Mouse (Mus musculus): ENCODE data around the gene Adam10. TPM values are rescaled to one million over a fixed set of nuclear protein-coding genes. Genes with fewer than 3 reads are reported as not detected.

Gene Adam10
- polyA plus RNA-seq, 1 experiment from 2014 or later: 59.1 TPM

GRCm38 (mm10) chr9:70682202-70682601, 3.4 kb downstream of the Adam10 start:
- H3K4me3 ChIP-seq (replicated peaks; ENCODE audit: low read depth, low read length): no peak overlapping the region
- H3K27me3 ChIP-seq (ENCODE audit: control insufficient read depth, insufficient read depth, low read length): no peaks in the 10 kb centered on the region
- no peaks in the 10 kb centered on the region for H3K36me3 ChIP-seq (ENCODE audit: control insufficient read depth, insufficient read depth, low read length)
- no peak for ATAC-seq (ENCODE audit: low FRiP score, low TSS enrichment)
- DNase-seq: no peak
- no peaks in the 10 kb centered on the region for H3K9me3 ChIP-seq (ENCODE audit: control insufficient read depth, low read length)
- no peak overlapping the region for H3K4me2 ChIP-seq (ENCODE audit: low read length)
- H3K27ac ChIP-seq (replicated peaks; ENCODE audit: low read depth, low read length): no peak overlapping the region
- peaks cover 14% of the 10 kb centered on the region for H3K4me1 ChIP-seq (ENCODE audit: control insufficient read depth, insufficient read depth, low read length)
- H3K9ac ChIP-seq (replicated peaks; ENCODE audit: low read length): no peak overlapping the region
- 83% methylated on average over 1 of the region's 1 CpGs for WGBS

DNA sequence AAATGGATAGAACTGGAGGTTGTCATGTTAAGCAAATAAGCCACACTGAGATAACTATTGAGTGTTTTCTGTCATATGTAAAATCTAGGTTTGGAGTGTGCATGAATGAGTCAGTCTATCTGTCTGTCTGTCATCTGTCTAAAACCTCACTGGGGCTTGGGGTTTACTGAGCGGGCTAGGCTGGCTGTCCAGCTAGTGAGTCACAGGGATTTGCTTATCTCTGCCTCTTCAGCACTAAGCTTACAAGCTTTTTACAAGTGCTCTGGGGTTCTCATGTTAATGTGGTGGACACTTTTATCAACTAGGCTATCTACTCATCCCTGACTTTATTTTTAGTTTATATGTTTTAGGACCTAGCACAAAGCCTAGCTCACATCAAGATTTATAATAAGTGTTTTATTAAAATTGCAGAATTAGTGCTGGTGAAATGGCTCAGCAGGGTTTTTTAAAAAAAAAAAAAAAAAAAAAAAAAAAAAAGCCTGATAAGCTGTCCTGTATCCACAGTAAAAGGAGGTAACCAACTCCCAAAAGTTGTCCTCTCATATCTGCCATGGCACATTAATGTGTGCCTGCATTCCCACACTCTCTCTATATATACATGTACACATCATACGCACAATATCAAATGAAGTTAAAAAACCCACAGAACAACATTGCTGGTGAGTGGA, 9.6 kb downstream of the Adam10 start:
- Histone ChIP-seq H3K27me3 (ENCODE audit: control insufficient read depth, insufficient read depth, low read length) (no peaks in the 10 kb centered on the region), H3K4me3 (replicated peaks; ENCODE audit: low read depth, low read length) (no peak overlapping the region), H3K9me3 (ENCODE audit: control insufficient read depth, low read length) (no peaks in the 10 kb centered on the region), H3K27ac (replicated peaks; ENCODE audit: low read depth, low read length) (no peak overlapping the region), H3K36me3 (ENCODE audit: control insufficient read depth, insufficient read depth, low read length) (no peaks in the 10 kb centered on the region), H3K9ac (replicated peaks; ENCODE audit: low read length) (no peak overlapping the region), H3K4me1 (ENCODE audit: control insufficient read depth, insufficient read depth, low read length) (no peaks in the 10 kb centered on the region), H3K4me2 (ENCODE audit: low read length) (no peak overlapping the region)
- DNase-seq (no peak), ATAC-seq (ENCODE audit: low FRiP score, low TSS enrichment) (no peak)
- 77% methylated on average over 2 of the region's 2 CpGs for WGBS

GRCm38 (mm10) chr9:70689926-70690325, 11.1 kb downstream of the Adam10 start:
- H3K36me3 ChIP-seq (ENCODE audit: control insufficient read depth, insufficient read depth, low read length): no peaks in the 10 kb centered on the region
- no peak overlapping the region for H3K27ac ChIP-seq (replicated peaks; ENCODE audit: low read depth, low read length)
- no peaks in the 10 kb centered on the region for H3K9me3 ChIP-seq (ENCODE audit: control insufficient read depth, low read length)
- no peak overlapping the region for H3K4me2 ChIP-seq (ENCODE audit: low read length)
- no peak for DNase-seq
- no peak overlapping the region for H3K4me3 ChIP-seq (replicated peaks; ENCODE audit: low read depth, low read length)
- H3K27me3 ChIP-seq (ENCODE audit: control insufficient read depth, insufficient read depth, low read length): no peaks in the 10 kb centered on the region
- no peaks in the 10 kb centered on the region for H3K4me1 ChIP-seq (ENCODE audit: control insufficient read depth, insufficient read depth, low read length)
- no peak overlapping the region for H3K9ac ChIP-seq (replicated peaks; ENCODE audit: low read length)
- no peak for ATAC-seq (ENCODE audit: low FRiP score, low TSS enrichment)
- 72% methylated on average over 3 of the region's 3 CpGs for WGBS

- DNase-seq (no peak), ATAC-seq (ENCODE audit: low FRiP score, low TSS enrichment) (no peak)
- Histone ChIP-seq H3K9me3 (ENCODE audit: control insufficient read depth, low read length) (no peaks in the 10 kb centered on the region), H3K4me2 (ENCODE audit: low read length) (no peak overlapping the region), H3K9ac (replicated peaks; ENCODE audit: low read length) (no peak overlapping the region), H3K36me3 (ENCODE audit: control insufficient read depth, insufficient read depth, low read length) (no peaks in the 10 kb centered on the region), H3K27me3 (ENCODE audit: control insufficient read depth, insufficient read depth, low read length) (no peaks in the 10 kb centered on the region), H3K27ac (replicated peaks; ENCODE audit: low read depth, low read length) (no peak overlapping the region), H3K4me1 (ENCODE audit: control insufficient read depth, insufficient read depth, low read length) (no peaks in the 10 kb centered on the region), H3K4me3 (replicated peaks; ENCODE audit: low read depth, low read length) (no peak overlapping the region)
Observed at GRCm38 (mm10) chr9:70690579-70690978, 11.8 kb downstream of the Adam10 start.

DNA sequence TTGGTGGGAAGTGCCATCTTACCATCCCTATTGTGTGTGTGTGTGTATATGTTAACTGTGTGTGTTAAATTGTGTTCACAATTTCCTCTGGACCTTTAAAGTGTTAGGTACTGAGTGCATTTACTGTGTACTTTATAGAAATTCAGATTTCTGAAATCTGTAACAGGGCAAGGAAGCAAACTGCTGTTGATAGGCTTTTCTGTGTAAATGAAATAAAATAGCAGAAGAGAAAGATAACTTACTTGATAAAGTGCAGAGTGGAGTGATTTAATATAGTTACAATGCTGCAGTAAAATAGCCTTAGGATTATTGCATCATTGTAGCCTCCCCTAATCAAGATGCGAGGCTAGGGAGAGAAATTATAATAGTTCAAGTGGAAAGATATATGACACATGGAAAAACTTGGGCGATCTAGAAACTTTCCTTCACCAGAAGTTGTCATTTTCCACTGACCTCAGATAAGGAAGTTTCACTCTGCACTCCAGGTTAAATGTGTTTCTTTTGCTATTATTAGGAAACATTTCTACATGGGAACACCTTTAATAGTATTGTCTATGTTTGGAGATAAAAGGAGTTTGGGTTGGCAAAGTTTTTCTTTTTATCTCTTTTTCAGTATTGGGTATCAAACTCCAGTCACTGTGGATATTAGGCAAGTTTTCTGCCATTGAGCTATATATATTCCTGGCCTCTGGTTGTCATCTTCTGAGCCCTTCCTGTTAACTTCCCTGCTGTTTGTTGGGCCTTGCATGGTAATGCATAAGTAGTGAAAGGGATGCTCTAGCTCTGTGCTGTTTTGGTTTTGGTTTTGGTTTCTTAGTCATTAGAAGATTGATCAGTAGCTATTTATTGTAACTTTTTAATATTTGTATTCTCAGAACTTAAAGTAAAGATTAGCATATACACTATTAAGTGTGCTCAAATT, 13.2 kb downstream of the Adam10 start:
- H3K4me2 ChIP-seq (ENCODE audit: low read length): no peak overlapping the region
- no peaks in the 10 kb centered on the region for H3K27me3 ChIP-seq (ENCODE audit: control insufficient read depth, insufficient read depth, low read length)
- H3K9ac ChIP-seq (replicated peaks; ENCODE audit: low read length): no peak overlapping the region
- no peak overlapping the region for H3K27ac ChIP-seq (replicated peaks; ENCODE audit: low read depth, low read length)
- DNase-seq (no peak), ATAC-seq (ENCODE audit: low FRiP score, low TSS enrichment) (no peak)
- H3K36me3 ChIP-seq (ENCODE audit: control insufficient read depth, insufficient read depth, low read length): no peaks in the 10 kb centered on the region
- no peaks in the 10 kb centered on the region for H3K4me1 ChIP-seq (ENCODE audit: control insufficient read depth, insufficient read depth, low read length)
- no peaks in the 10 kb centered on the region for H3K9me3 ChIP-seq (ENCODE audit: control insufficient read depth, low read length)
- no peak overlapping the region for H3K4me3 ChIP-seq (replicated peaks; ENCODE audit: low read depth, low read length)
- WGBS: 88% methylated on average over 2 of the region's 2 CpGs

GRCm38 (mm10) chr9:70695723-70696122, 16.9 kb downstream of the Adam10 start:
- Histone ChIP-seq H3K4me1 (ENCODE audit: control insufficient read depth, insufficient read depth, low read length) (no peaks in the 10 kb centered on the region), H3K4me3 (replicated peaks; ENCODE audit: low read depth, low read length) (no peak overlapping the region), H3K9ac (replicated peaks; ENCODE audit: low read length) (no peak overlapping the region), H3K27ac (replicated peaks; ENCODE audit: low read depth, low read length) (no peak overlapping the region), H3K9me3 (ENCODE audit: control insufficient read depth, low read length) (no peaks in the 10 kb centered on the region), H3K36me3 (ENCODE audit: control insufficient read depth, insufficient read depth, low read length) (no peaks in the 10 kb centered on the region), H3K27me3 (ENCODE audit: control insufficient read depth, insufficient read depth, low read length) (no peaks in the 10 kb centered on the region), H3K4me2 (ENCODE audit: low read length) (no peak overlapping the region)
- no peak for DNase-seq
- WGBS: 96% methylated on average over 2 of the region's 2 CpGs
- no peak for ATAC-seq (ENCODE audit: low FRiP score, low TSS enrichment)

- H3K9me3 ChIP-seq (ENCODE audit: control insufficient read depth, low read length): no peaks in the 10 kb centered on the region
- H3K27me3 ChIP-seq (ENCODE audit: control insufficient read depth, insufficient read depth, low read length): no peaks in the 10 kb centered on the region
- no peaks in the 10 kb centered on the region for H3K4me1 ChIP-seq (ENCODE audit: control insufficient read depth, insufficient read depth, low read length)
- no peaks in the 10 kb centered on the region for H3K36me3 ChIP-seq (ENCODE audit: control insufficient read depth, insufficient read depth, low read length)
- 82% methylated on average over 1 of the region's 1 CpGs for WGBS
- H3K4me2 ChIP-seq (ENCODE audit: low read length): no peak overlapping the region
- H3K27ac ChIP-seq (replicated peaks; ENCODE audit: low read depth, low read length): no peak overlapping the region
- DNase-seq (no peak), ATAC-seq (ENCODE audit: low FRiP score, low TSS enrichment) (no peak)
- H3K4me3 ChIP-seq (replicated peaks; ENCODE audit: low read depth, low read length): no peak overlapping the region
- no peak overlapping the region for H3K9ac ChIP-seq (replicated peaks; ENCODE audit: low read length)
Observed at GRCm38 (mm10) chr9:70698090-70698489, 19.3 kb downstream of the Adam10 start.

DNA sequence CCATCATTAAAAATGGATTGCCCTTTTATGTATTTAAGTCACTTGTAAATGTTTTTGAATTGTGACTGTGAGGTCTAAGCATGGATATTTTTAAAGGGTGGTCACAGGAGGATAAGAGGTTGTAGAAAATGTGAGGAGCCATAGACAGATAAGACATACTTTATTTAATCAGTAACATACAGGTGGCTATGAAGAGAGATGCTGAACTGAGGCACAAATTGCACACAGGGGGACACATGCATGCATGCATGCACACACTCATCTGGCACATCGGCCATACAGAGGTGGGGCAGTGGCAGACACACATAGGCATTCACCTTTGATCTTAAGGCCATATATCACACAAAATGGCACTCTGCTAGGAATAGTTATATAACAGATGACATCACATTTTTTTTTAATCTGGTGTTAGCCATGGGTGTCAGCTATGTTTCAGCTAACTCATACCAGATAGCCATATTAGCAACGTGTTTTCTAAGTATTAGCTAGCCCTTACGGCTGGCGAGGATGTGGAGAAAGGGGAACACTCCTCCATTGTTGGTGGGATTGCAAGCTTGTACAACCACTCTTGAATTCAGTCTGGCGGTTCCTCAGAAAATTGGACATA, 24.9 kb downstream of the Adam10 start:
- DNase-seq: no peak
- Histone ChIP-seq H3K4me1 (ENCODE audit: control insufficient read depth, insufficient read depth, low read length) (no peaks in the 10 kb centered on the region), H3K9ac (replicated peaks; ENCODE audit: low read length) (no peak overlapping the region), H3K4me2 (ENCODE audit: low read length) (no peak overlapping the region), H3K27me3 (ENCODE audit: control insufficient read depth, insufficient read depth, low read length) (no peaks in the 10 kb centered on the region), H3K9me3 (ENCODE audit: control insufficient read depth, low read length) (no peaks in the 10 kb centered on the region), H3K27ac (replicated peaks; ENCODE audit: low read depth, low read length) (no peak overlapping the region), H3K36me3 (ENCODE audit: control insufficient read depth, insufficient read depth, low read length) (0 out of 2 replicates have a peak, but pooled peaks cover 3% of the 10 kb centered on the region), H3K4me3 (replicated peaks; ENCODE audit: low read depth, low read length) (no peak overlapping the region)
- 93% methylated on average over 5 of the region's 5 CpGs for WGBS
- no peak for ATAC-seq (ENCODE audit: low FRiP score, low TSS enrichment)
